Mouse (Mus musculus) adrenal gland, adult 18-20 months (tissue): Measurements from ENCODE around the gene Ubl3. TPM values are rescaled to one million over a fixed set of nuclear protein-coding genes. Genes with fewer than 3 reads are reported as not detected.

Experiments
- DNase-seq, 2 experiments: peaks; one replicate each; pipeline ENCODE4 v3.0.0; 2021 to 2022; ENCODE audit warnings: low spot score in 2 of 2
- total RNA-seq, 2 experiments: library from RNA; stranded (reverse); gene quantifications; 1 replicate in 1 of 2; 2 replicates in 1 of 2; pipeline ENCODE4 v1.2.3; 2021

Ubl3 gene
- total RNA-seq, 2 experiments from 2014 or later: 152 to 163 TPM

DNA sequence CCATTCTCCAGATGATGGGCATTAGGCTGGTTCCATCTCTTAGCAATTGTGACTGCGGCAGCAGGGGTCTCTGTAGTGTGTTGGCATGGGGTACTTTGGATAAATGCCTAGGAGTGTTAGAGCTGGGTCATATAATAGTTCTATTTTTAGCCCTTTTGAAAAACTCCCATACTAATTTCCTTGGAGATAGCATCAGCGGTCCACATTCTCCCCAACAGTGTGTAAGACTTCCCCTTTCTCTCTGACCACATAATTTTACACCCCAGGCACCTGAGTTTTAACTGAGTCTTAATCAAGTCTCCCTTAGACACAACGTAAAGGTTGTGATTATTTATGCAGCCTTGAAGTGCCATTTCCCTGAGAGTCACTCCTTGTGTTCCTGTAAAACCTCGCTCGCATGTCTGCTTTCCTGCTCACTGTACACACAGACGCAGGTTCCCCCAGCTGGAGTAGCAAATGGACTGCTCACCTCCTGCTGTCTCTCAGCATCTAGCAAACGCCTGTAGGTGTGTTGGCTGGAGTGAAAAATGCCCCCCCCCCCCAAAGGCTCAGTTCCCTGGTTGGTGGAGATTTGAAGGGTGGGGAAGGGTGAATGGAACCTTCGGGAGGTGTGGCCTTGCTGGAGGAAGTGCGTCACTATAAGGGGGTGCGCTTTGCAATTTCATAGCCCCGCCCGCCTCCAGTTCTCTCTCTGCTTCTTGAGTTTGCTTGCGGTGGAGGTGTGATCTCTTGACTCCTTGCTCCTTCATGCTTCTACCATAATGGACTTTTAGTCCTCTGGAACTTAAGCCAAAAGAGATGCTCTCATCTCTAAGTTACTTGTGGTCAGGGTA, 63.5 kb downstream of the Ubl3 start:
- DNase-seq: no peak

DNA sequence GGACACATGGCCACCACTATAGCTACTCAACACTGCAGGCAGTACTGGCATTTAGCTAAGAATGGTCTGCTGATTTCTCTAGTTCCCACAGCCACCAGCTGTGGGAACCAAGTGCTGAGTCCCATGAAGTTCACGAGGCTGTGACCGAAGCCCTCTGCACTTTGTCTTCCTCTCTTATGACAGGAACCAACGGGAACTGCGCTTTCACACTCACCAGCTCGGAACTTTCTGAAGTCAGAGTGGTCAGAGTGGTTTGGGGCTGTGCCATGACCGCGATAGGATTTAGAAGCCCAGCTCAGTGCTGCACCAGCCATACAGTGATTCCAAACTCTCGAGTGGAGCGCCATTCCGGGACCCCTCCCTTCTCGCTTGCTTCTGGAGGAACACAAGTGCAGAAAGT, 66.4 kb downstream of the Ubl3 start:
- no peak for DNase-seq

DNA sequence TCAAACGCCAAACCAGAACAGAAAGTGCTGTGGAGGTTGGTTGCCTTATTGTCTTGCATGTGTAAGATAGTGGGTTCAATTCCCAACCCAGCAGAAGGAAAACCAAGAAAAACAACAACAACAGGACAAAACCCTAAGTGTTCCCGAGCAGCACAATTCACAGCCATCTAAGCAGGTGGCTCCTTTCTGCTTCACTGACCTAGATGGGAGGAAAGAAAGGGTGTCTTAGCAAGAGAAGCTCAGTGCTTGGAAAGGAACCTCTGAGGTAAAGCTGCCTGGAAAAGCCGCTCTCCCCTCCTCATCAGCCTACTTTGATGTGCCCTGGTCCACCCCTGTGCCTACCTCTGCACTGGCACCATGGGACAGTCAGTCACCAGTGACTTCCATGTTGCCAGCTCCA, 70.8 kb downstream of the Ubl3 start:
- no peak for DNase-seq

DNA sequence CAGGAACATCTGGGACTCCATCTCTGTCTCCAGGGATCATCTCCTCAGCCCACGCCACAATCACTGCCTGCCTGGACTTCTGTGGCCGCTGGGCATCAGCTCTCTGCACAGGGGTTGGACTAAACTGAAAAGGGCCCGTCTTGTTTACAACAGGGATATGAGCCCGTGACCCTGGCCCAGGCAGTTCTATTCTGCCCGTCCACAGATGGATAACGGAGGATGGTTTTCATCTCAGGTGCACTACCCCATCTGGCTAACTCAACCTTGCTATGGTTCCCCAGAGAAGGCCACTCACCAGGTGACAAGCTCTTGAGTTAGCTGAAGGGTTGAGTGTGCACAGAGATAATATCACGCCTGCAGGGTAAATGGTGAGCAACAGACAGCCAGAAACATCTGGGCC, 78.2 kb downstream of the Ubl3 start:
- no peak for DNase-seq

- no peak for DNase-seq
Measured at GRCm38 (mm10) chr5:148468626-148469441, 83.8 kb downstream of the Ubl3 start.

DNA sequence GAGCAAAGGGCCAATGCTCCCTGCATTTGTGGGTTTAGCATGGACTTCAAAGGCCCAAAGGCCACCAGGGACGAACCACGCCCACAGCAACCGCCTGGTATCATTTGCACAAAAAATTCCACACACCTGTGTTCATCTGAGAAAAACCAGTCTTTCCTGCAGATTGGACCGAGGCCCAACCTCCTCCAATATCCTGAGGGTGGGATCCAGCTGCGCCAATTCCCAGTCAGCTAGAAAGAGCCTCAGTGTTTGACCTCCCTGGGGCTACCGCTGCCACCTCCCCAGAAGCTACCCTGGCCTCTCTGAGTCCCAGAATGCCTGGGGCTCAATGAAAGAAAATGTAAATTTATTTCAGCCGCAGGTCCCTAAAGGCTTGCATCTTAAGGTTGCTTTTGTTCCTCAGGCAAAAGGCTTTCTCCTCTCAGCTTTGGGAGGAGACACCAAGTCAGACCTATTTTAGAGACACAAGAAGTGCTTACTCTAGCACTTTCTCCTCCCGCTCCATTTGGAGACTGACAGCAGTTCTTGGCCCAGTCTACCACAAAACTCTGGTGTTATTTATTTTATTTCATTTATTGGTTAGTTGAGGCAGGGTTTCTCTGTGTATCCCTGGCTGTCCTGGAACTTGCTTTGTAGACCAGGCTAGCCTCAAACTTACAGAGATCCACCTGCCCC, 85.5 kb downstream of the Ubl3 start:
- no peak for DNase-seq

GRCm38 (mm10) chr5:148466116-148466515, 86.5 kb downstream of the Ubl3 start:
- no peak for DNase-seq

- DNase-seq: no peak
Measured at GRCm38 (mm10) chr5:148465091-148465490, 87.5 kb downstream of the Ubl3 start.

- no peak for DNase-seq
Measured at GRCm38 (mm10) chr5:148464489-148464888, 88.1 kb downstream of the Ubl3 start.

DNA sequence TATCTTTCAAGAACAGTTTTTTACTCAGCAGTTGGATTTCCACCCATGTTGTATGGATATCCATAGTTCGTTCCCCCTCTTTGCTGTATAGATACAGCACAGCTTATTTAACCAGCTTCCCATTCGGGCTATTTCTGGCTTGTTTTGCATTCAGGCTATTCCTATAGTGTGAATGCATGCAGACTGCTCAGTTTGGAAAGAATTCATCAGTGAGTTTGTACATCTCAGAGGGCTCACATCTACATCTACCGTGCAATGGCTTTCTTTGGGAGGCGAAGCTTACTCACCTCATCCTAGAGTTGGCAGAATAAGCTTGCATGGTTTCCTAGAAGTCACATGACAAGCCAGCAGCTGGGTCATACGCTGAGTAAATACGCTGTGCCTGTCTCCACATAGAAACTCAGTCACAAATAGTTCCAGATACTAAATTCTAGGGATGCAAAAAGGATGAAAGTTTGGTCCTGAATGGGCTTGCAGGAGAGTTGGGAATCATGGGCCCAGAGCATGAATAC, 88.8 kb downstream of the Ubl3 start:
- DNase-seq: no peak

Other genes with a start within 250 kb of the Ubl3 start
- gene Slc7a1, start 152.9 kb downstream of the Ubl3 start, total RNA-seq: 10 to 100 TPM; 87.0 to 94.9 TPM